Mouse (Mus musculus): Measurements from ENCODE around the gene A630073D07Rik. TPM values are rescaled to one million over a fixed set of nuclear protein-coding genes. Genes with fewer than 3 reads are reported as not detected.

The A630073D07Rik gene
- polyA plus RNA-seq (2012; rRNA removed): not detected in 2 replicates

GRCm38 (mm10) chr6:132651426-132651825, at the start of gene A630073D07Rik:
A630073D07Rik (minus strand) TSS chr6:132651526.

DNA sequence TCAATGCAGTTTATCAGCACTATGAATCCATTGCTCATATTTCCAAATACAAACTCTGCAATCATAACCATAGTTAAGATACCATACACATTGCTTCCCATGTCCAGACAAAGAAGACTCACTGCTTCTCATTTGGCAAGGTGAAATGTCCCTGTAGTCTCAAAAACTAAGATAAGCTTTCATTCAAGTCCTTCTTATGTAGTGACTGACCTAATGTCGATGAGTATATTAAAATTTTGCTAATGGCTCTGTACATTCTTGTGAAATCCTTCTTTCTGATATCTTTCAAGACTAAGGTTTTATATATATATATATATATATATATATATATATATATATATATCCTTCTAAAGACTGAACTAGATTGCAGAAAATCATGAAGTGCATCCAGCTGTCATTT, 49.6 kb upstream of the A630073D07Rik start, which contains the start of gene Tas2r121:
Gene Tas2r121 (minus strand): TSS at position 101 of the 400 bp plus-strand sequence.

DNA sequence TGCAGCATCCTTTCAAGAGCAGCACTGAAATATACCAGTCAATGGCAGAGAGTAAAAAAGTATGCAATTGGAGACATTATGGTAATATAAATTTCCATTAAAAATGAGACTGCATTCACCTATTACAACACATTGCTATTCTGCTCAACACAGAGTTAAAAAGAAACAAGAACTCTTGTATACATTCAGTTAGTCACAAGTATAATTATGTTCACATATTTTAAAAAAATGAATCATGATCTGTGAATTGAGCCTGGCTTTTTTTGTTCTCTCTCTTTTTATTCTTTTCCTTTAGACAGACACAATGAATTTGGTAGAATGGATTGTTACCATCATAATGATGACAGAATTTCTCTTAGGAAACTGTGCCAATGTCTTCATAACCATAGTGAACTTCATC, 5.3 kb upstream of the A630073D07Rik start, which contains the start of gene Tas2r120:
Gene Tas2r120 (plus strand): TSS at position 301 of the 400 bp plus-strand sequence.

GRCm38 (mm10) chr6:132595613-132596012, 55.7 kb downstream of the A630073D07Rik start, which contains the start of gene Prp2:
Prp2 (plus strand) TSS chr6:132595913.

Other genes starting within 250 kb of the A630073D07Rik start
- gene Prh1, start 81.7 kb downstream of the A630073D07Rik start, polyA plus RNA-seq (2012; rRNA removed): not detected in 2 replicates
- not detected in 2 replicates for gene Prp2, start 55.6 kb downstream of the A630073D07Rik start, polyA plus RNA-seq (2012; rRNA removed)
- not detected in 2 replicates for gene Tas2r120, start 5.4 kb upstream of the A630073D07Rik start, polyA plus RNA-seq (2012; rRNA removed)
- gene Tas2r121, start 49.5 kb upstream of the A630073D07Rik start, polyA plus RNA-seq (2012; rRNA removed): not detected in 2 replicates
- gene Tas2r122, start 60.4 kb upstream of the A630073D07Rik start, polyA plus RNA-seq (2012; rRNA removed): not detected in 2 replicates
- not detected in 2 replicates for gene Tas2r115, start 86.5 kb upstream of the A630073D07Rik start, polyA plus RNA-seq (2012; rRNA removed)
- not detected in 2 replicates for gene Tas2r124, start 103.2 kb upstream of the A630073D07Rik start, polyA plus RNA-seq (2012; rRNA removed)
- gene Tas2r102, start 110.6 kb upstream of the A630073D07Rik start, polyA plus RNA-seq (2012; rRNA removed): not detected in 2 replicates
- gene Tas2r136, start 126.6 kb upstream of the A630073D07Rik start, polyA plus RNA-seq (2012; rRNA removed): not detected in 2 replicates
- gene Tas2r117, start 151.3 kb upstream of the A630073D07Rik start, polyA plus RNA-seq (2012; rRNA removed): not detected in 2 replicates
- not detected in 2 replicates for gene Tas2r123, start 195.6 kb upstream of the A630073D07Rik start, polyA plus RNA-seq (2012; rRNA removed)
- gene Tas2r116, start 203.9 kb upstream of the A630073D07Rik start, polyA plus RNA-seq (2012; rRNA removed): not detected in 2 replicates
- not detected in 2 replicates for gene Tas2r110, start 216.5 kb upstream of the A630073D07Rik start, polyA plus RNA-seq (2012; rRNA removed)
- gene Tas2r113, start 241.5 kb upstream of the A630073D07Rik start, polyA plus RNA-seq (2012; rRNA removed): not detected in 2 replicates